Mouse (Mus musculus) ES-E14 (cell line): ENCODE data around the gene Rab5b.

Experiments
- CHD2 ChIP-seq: IDR thresholded peaks from 2 replicates; pipeline ENCODE4 v1.6.1; 2014; ENCODE audit warnings: mild to moderate bottlenecking, low read depth, low read length, inconsistent platforms
- HCFC1 ChIP-seq: IDR thresholded peaks from 2 replicates; pipeline ENCODE4 v1.6.1; 2012; ENCODE audit warnings: low read length, inconsistent platforms, borderline replicate concordance; ENCODE audit not compliant: insufficient read depth
- MAFK ChIP-seq: IDR thresholded peaks from 2 replicates; pipeline ENCODE4 v1.6.1; 2014; ENCODE audit warnings: mild to moderate bottlenecking, low read depth, low read length, inconsistent platforms; ENCODE audit not compliant: insufficient read depth
- ZC3H11A ChIP-seq: IDR thresholded peaks from 2 replicates; pipeline ENCODE4 v1.6.1; 2012; ENCODE audit warnings: low read depth, mild to moderate bottlenecking, inconsistent platforms, low read length, borderline replicate concordance
- ZNF384 ChIP-seq: IDR thresholded peaks from 2 replicates; pipeline ENCODE4 v1.6.1; 2012; ENCODE audit warnings: low read depth, low read length, inconsistent platforms

DNA sequence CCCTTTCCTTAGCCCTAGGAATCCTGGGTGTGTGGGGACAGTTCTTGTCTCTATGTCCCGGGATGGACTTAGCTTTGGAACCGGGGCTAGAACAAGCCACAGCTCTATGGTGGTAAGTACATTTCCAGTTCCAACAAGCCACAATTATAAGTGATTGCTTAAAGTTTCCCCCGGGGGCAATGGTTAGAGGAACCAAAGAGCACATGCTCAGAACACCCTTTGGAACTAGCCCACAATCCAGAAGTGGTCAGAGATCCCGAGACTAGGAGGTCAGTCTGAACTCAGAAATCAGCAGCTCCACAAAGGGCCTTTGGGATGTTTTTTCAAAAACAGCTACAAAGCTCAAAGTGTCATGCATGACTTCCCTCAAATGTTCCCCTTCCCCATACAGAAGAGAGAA is 42.2 kb downstream of the Rab5b start:
- TF ChIP-seq CHD2 (no peak), MAFK (no peak), ZC3H11A (no peak), HCFC1 (no peak), ZNF384 (no peak)
